Mouse (Mus musculus) liver, postnatal 0 days (tissue): ENCODE results near the gene D10Wsu102e. TPM values are rescaled to one million over a fixed set of nuclear protein-coding genes. Genes with fewer than 3 reads are reported as not detected.

Experiments used
- ATAC-seq: fragments of 200-750 bp; cut with Nextera tagmentation; 2 replicates; pipeline ENCODE4 v1.8.0; 2017; ENCODE audit warnings: mild to moderate bottlenecking, moderate library complexity
- DNase-seq: peaks from one replicate; pipeline ENCODE4 v3.0.0-alpha.2; 2016
- H3K27ac ChIP-seq: fragments of 300-500 bp; sonication (generic); 2 replicates; pipeline ENCODE4 v1.5.1; 2014; ENCODE audit warnings: antibody characterized with exemption, moderate library complexity, mild to moderate bottlenecking, low read depth
- H3K27me3 ChIP-seq: fragments of 300-500 bp; sonication (generic); 2 replicates; pipeline ENCODE4 v1.6.1; 2014; ENCODE audit warnings: low read length, control low read depth, mixed read lengths; ENCODE audit not compliant: insufficient read depth
- H3K36me3 ChIP-seq: fragments of 300-500 bp; sonication (generic); replicated peaks from 2 replicates; pipeline ENCODE4 v1.6.1; 2014; ENCODE audit warnings: mild to moderate bottlenecking, control low read depth, low read length, moderate library complexity, mixed read lengths; ENCODE audit not compliant: insufficient read depth
- H3K4me1 ChIP-seq: fragments of 300-500 bp; sonication (generic); 2 replicates; pipeline ENCODE4 v1.6.1; 2014; ENCODE audit warnings: antibody characterized with exemption, mild to moderate bottlenecking, control low read depth; ENCODE audit not compliant: insufficient read depth
- H3K4me2 ChIP-seq: fragments of 300-500 bp; sonication (generic); 2 replicates; pipeline ENCODE4 v1.6.1; 2014; ENCODE audit warnings: low read depth, mild to moderate bottlenecking, low read length, moderate library complexity, mixed read lengths
- H3K4me3 ChIP-seq: fragments of 300-500 bp; sonication (generic); 2 replicates; pipeline ENCODE4 v1.5.1; 2014; ENCODE audit warnings: low read depth, low read length
- H3K9ac ChIP-seq: fragments of 300-500 bp; sonication (generic); replicated peaks from 2 replicates; pipeline ENCODE4 v1.6.1; 2014; ENCODE audit warnings: mild to moderate bottlenecking, moderate library complexity
- H3K9me3 ChIP-seq: fragments of 300-500 bp; sonication (generic); 2 replicates; pipeline ENCODE4 v1.6.1; 2016; ENCODE audit warnings: mild to moderate bottlenecking, control low read depth, low read length, mixed read lengths
- CTCF ChIP-seq: sonication (generic); IDR thresholded peaks from 2 replicates; pipeline ENCODE4 v1.5.1; 2016; ENCODE audit warnings: antibody characterized with exemption, low read depth
- EP300 ChIP-seq: IDR thresholded peaks from 2 replicates; pipeline ENCODE4 v1.6.1; 2016; ENCODE audit warnings: antibody characterized with exemption, low read depth, mild to moderate bottlenecking
- WGBS: fragments of 180-500 bp; shearing (Covaris S2); extraction: QIAGEN DNeasy Blood & Tissue Kit; methylation state at CpG from one replicate; pipeline ENCODE4 v1.1.7; 2014; ENCODE audit not compliant: insufficient replicate concordance; 5-methylcytosine and 5-hydroxymethylcytosine counted together
- polyA plus RNA-seq: library from polyadenylated mRNA; unstranded; fragments of >200 nt; fragmentation: Nextera tagmentation; extraction: Ambion mirVana; gene quantifications from 2 replicates; pipeline ENCODE4 v1.2.1, GENCODE M21; 2015

Gene D10Wsu102e
- polyA plus RNA-seq, 1 experiment from 2014 or later: 0.16 TPM

- DNase-seq: no peak
- Histone ChIP-seq H3K4me3 (no peak overlapping the region), H3K9ac (0 out of 2 replicates have a peak overlapping the region, but pooled peaks have one; percentile 13), H3K27me3 (no peaks in the 10 kb centered on the region), H3K9me3 (no peaks in the 10 kb centered on the region), H3K36me3 (no peaks in the 10 kb centered on the region), H3K4me1 (peaks cover 8% of the 10 kb centered on the region), H3K4me2 (peak overlapping the region; percentile 34), H3K27ac (0 out of 2 replicates have a peak overlapping the region, but pooled peaks have one; percentile 42)
- peak; percentile 65 for ATAC-seq
- 23% methylated on average over 14 of the region's 14 CpGs for WGBS
- TF ChIP-seq CTCF (no peak), EP300 (no peak)
Measured at GRCm38 (mm10) chr10:83353680-83354332, 6.2 kb upstream of the D10Wsu102e start.

DNA sequence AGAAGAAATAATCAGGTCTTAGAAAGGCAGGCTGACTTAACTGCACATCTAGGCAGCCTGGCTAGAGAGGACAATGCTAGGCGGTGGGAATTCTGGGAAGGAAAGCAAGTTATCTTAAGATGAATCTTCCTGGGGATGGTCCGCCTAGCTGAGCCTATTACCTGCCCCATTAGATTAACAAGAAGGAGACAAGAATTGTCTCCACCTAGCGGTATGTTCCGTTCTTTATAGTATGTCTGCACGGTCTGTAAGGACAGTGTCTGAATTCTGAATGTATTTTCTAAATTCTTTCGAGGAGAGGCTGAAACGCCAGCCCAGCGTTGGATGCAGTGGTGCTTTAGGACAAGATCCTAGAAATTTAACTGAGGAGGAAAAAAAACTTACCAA is 5.7 kb upstream of the D10Wsu102e start:
- ATAC-seq: no peak
- Histone ChIP-seq H3K36me3 (no peaks in the 10 kb centered on the region), H3K4me2 (peak overlapping the region; percentile 34; the same call in 1 of the 2 replicates), H3K9ac (no peak overlapping the region), H3K4me1 (peaks cover 14% of the 10 kb centered on the region), H3K27ac (no peak overlapping the region), H3K27me3 (no peaks in the 10 kb centered on the region), H3K9me3 (no peaks in the 10 kb centered on the region), H3K4me3 (no peak overlapping the region)
- no peak for DNase-seq
- WGBS: 52% methylated on average over 8 of the region's 8 CpGs
- TF ChIP-seq CTCF (peak; percentile 46), EP300 (no peak)

GRCm38 (mm10) chr10:83356416-83356815 is 3.6 kb upstream of the D10Wsu102e start:
- WGBS: 70% methylated on average over 12 of the region's 12 CpGs
- no peak overlapping the region for H3K4me2 ChIP-seq
- no peak overlapping the region for H3K27ac ChIP-seq
- H3K9ac ChIP-seq: no peak overlapping the region
- H3K4me3 ChIP-seq: no peak overlapping the region
- H3K9me3 ChIP-seq: no peaks in the 10 kb centered on the region
- no peaks in the 10 kb centered on the region for H3K27me3 ChIP-seq
- DNase-seq (no peak), ATAC-seq (no peak)
- no peaks in the 10 kb centered on the region for H3K36me3 ChIP-seq
- TF ChIP-seq CTCF (no peak), EP300 (no peak)
- peaks cover 24% of the 10 kb centered on the region for H3K4me1 ChIP-seq

DNA sequence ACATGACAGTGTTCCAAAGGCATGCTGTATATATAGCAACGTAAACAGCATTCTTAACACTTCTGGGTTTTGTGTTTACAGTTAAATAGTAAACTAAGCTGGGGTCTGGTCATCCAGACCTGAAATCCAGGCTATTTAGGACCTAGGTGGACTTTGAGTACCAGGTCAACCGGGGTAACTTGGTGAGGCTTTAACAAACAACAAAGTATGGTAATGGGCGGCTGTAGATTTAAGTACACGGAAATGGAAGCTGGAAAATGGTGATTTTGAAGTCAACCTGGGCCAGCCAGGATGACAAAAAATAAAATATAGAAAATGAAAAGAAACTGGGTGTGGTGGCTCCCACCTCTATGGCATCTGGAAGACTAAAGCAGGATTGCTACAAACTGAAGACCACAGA is 570 bp upstream of the D10Wsu102e start:
- Histone ChIP-seq H3K4me3 (peak overlapping the region; percentile 85), H3K9ac (no peak overlapping the region), H3K36me3 (peaks cover 11% of the 10 kb centered on the region), H3K9me3 (no peaks in the 10 kb centered on the region), H3K4me2 (peak overlapping the region; percentile 85), H3K4me1 (peaks cover 18% of the 10 kb centered on the region), H3K27ac (peak overlapping the region; percentile 67), H3K27me3 (no peaks in the 10 kb centered on the region)
- 0 out of 2 replicates have a peak, but pooled peaks have one; percentile 13 for ATAC-seq
- no peak for TF ChIP-seq EP300
- no peak for TF ChIP-seq CTCF
- WGBS: 59% methylated on average over 4 of the region's 4 CpGs
- no peak for DNase-seq

- H3K36me3 ChIP-seq: peaks cover 19% of the 10 kb centered on the region
Measured at GRCm38 (mm10) chr10:83360356-83360755, 335 bp downstream of the D10Wsu102e start.

GRCm38 (mm10) chr10:83361643-83362382 is 1.8 kb downstream of the D10Wsu102e start:
- no peaks in the 10 kb centered on the region for H3K27me3 ChIP-seq
- ATAC-seq (no peak), DNase-seq (no peak)
- peaks cover 18% of the 10 kb centered on the region for H3K4me1 ChIP-seq
- TF ChIP-seq CTCF: peak; percentile 62
- TF ChIP-seq EP300: no peak
- WGBS: 43% methylated on average over 5 of the region's 5 CpGs
- no peak overlapping the region for H3K27ac ChIP-seq
- no peaks in the 10 kb centered on the region for H3K9me3 ChIP-seq
- no peak overlapping the region for H3K9ac ChIP-seq
- H3K36me3 ChIP-seq: peaks cover 33% of the 10 kb centered on the region
- 0 out of 2 replicates have a peak overlapping the region, but pooled peaks have one; percentile 85 for H3K4me3 ChIP-seq
- peak overlapping the region; percentile 85 for H3K4me2 ChIP-seq

More at GRCm38 (mm10) chr10:83360356-83360755, 335 bp downstream of the D10Wsu102e start:
- WGBS: under 1% methylated on average over 34 of the region's 40 CpGs
- Histone ChIP-seq H3K4me3 (peak overlapping the region; percentile 85), H3K9ac (peak overlapping the region; percentile 79), H3K27ac (peak overlapping the region; percentile 69), H3K9me3 (no peaks in the 10 kb centered on the region), H3K4me1 (peaks cover 18% of the 10 kb centered on the region), H3K4me2 (peak overlapping the region; percentile 85), H3K27me3 (no peaks in the 10 kb centered on the region)
- ATAC-seq (peak; percentile 71), DNase-seq (no peak)
- TF ChIP-seq EP300 (no peak), CTCF (no peak)
